Mouse (Mus musculus) G1E (cell line): ENCODE data around the gene Pank1. TPM values are rescaled to one million over a fixed set of nuclear protein-coding genes. Genes with fewer than 3 reads are reported as not detected.

Experiments
- ATAC-seq: 2 replicates; pipeline ENCODE4 v1.8.0; 2016; ENCODE audit warnings: mild to moderate bottlenecking; ENCODE audit not compliant: insufficient number of reproducible peaks, poor library complexity, low FRiP score, severe bottlenecking; ENCODE audit errors: extremely low read depth
- DNase-seq: peaks from one replicate; pipeline ENCODE4 v3.0.0; 2012; ENCODE audit warnings: low spot score
- H3K27me3 ChIP-seq: 2 replicates; pipeline ENCODE4 v1.6.1; 2012; ENCODE audit warnings: mild to moderate bottlenecking, low read length, inconsistent platforms; ENCODE audit not compliant: insufficient read depth
- H3K36me3 ChIP-seq: replicated peaks from 2 replicates; pipeline ENCODE3; 2012; ENCODE audit warnings: mild to moderate bottlenecking, inconsistent platforms
- H3K4me1 ChIP-seq: 2 replicates; pipeline ENCODE4 v1.6.1; 2012; ENCODE audit warnings: low read depth, low read length, inconsistent platforms, mixed read lengths; ENCODE audit not compliant: insufficient read depth
- H3K4me3 ChIP-seq: 2 replicates; pipeline ENCODE4 v1.5.1; 2012; ENCODE audit warnings: low read depth, mild to moderate bottlenecking, inconsistent platforms, low read length, moderate library complexity, mixed read lengths
- H3K9me3 ChIP-seq: replicated peaks from 2 replicates; pipeline ENCODE4 v1.6.1; 2012; ENCODE audit warnings: inconsistent platforms
- CTCF ChIP-seq: IDR thresholded peaks from 2 replicates; pipeline ENCODE4 v1.5.1; 2012; ENCODE audit warnings: low read depth, low read length, inconsistent platforms, mixed read lengths
- GATA1 ChIP-seq: IDR thresholded peaks from 2 replicates; pipeline ENCODE4 v1.6.1; 2012; ENCODE audit warnings: borderline replicate concordance, low read length, inconsistent platforms, mixed read lengths
- GATA2 ChIP-seq: IDR thresholded peaks from 2 replicates; pipeline ENCODE4 v1.6.1; 2012; ENCODE audit warnings: low read depth, low read length, inconsistent platforms, borderline replicate concordance
- POLR2AphosphoS5 ChIP-seq: IDR thresholded peaks from 2 replicates; pipeline ENCODE4 v1.6.1; 2012; ENCODE audit warnings: low read depth, low read length, inconsistent platforms; ENCODE audit not compliant: insufficient replicate concordance
- TAL1 ChIP-seq: conservative IDR thresholded peaks from 2 replicates; pipeline ENCODE4 v1.6.1; 2012; ENCODE audit warnings: low read depth, low read length, inconsistent platforms, mixed read lengths
- polyA plus RNA-seq: library from polyadenylated mRNA; stranded (reverse); fragments of >175 nt; gene quantifications from 2 replicates; pipeline ENCODE4 v1.2.3, GENCODE M21; 2012
- total RNA-seq, 2 experiments: library from RNA; stranded (forward) in 1 of 2; stranded (reverse) in 1 of 2; fragments of 200-1000 nt in 1 of 2; fragments of >200 nt in 1 of 2; fragmentation: Nextera tagmentation in 1 of 2; gene quantifications; 2 replicates each; pipeline ENCODE4 v1.2.3; 2014 to 2017

Gene Pank1
- total and polyA plus RNA-seq, 3 experiments, result 1.8 to 22.8 (median 19.9) TPM

DNA sequence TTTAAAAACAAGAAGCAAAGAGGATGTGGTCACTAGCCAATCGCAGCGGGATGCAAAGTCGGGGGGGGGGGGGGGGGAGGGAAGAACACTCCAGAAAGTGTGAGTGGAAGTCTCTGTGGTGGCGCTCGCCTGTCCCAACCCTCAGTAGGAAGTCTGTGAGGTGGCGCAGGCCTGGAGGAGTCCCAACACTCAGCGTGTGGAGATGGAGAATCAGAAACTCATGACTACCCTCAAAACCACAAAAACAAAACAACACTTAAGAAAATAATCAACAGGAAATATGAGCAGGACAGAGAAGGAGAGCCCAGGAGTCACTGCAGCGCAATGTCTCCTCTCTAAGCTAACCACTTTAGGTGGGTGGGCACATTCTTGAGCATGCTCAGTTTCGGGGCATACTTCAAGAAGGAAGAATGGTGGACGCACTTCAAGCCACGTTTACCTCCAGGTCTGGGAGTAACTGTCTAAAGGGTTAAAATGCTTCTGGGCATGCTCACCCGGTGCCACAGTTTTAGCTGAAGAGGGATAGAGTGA, 32.7 kb downstream of the Pank1 start:
- Histone ChIP-seq H3K27me3 (no peaks in the 10 kb centered on the region), H3K9me3 (no peaks in the 10 kb centered on the region), H3K4me3 (peak overlapping the region; percentile 52; the same call in 1 of the 2 replicates), H3K36me3 (peaks cover 2% of the 10 kb centered on the region), H3K4me1 (peaks cover 79% of the 10 kb centered on the region)
- peak; percentile 35 for DNase-seq
- no peak for TF ChIP-seq GATA1
- TF ChIP-seq TAL1, result no peak
- TF ChIP-seq CTCF, result no peak
- no peak for TF ChIP-seq GATA2
- TF ChIP-seq POLR2AphosphoS5, result no peak
- no peak for ATAC-seq

DNA sequence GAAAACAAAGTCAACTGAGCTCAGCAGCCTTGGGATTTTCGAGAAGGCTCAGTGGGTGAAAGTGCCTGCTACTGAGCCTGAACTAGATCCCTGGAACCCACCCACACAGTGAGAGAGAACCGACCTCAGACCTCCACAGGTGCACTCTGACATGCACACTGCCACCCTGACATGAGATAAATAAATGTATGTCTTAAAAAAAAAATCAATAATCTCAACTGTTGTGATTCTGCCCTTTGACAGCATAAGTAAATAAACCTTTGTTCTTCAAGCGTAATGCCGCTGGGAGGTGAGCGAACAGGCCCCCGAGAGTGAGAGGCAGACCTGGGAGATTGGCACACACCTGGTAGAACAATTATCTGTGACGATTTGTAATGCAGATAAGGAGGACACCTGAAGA, 33.2 kb downstream of the Pank1 start:
- Histone ChIP-seq H3K9me3 (no peaks in the 10 kb centered on the region), H3K36me3 (peaks cover 5% of the 10 kb centered on the region), H3K4me3 (peak overlapping the region; percentile 52; the same call in 1 of the 2 replicates), H3K4me1 (peaks cover 81% of the 10 kb centered on the region), H3K27me3 (no peaks in the 10 kb centered on the region)
- TF ChIP-seq GATA1, result no peak
- ATAC-seq, result no peak
- no peak for DNase-seq

GRCm38 (mm10) chr19:34845331-34845730, 33.9 kb downstream of the Pank1 start:
- TF ChIP-seq GATA2, result no peak
- TF ChIP-seq GATA1, result no peak
- TF ChIP-seq POLR2AphosphoS5, result no peak
- no peak for TF ChIP-seq CTCF
- no peak for TF ChIP-seq TAL1
- Histone ChIP-seq H3K36me3 (peaks cover 12% of the 10 kb centered on the region), H3K4me1 (peaks cover 85% of the 10 kb centered on the region), H3K9me3 (no peaks in the 10 kb centered on the region), H3K4me3 (no peak overlapping the region; the same call in 1 of the 2 replicates), H3K27me3 (no peaks in the 10 kb centered on the region)
- DNase-seq (no peak), ATAC-seq (no peak)

DNA sequence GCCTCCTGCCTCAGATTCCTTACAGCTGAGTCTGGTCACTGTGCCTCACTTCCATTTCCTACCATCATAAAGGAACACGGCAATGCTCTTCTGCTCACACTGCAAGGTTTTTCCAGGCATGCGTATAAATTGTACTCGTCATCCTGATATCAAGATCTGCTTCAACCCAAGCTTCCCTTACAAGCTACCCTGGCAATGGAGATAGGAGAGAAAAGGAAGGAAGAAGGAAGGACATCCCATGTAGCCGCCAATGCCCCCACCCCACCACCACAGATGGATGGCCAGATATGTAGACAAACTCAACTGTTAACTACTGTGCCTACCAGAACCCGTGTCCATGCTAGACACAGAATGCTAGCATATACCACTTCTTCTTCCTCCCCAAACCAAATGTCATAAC, 34.5 kb downstream of the Pank1 start:
- DNase-seq (peak; percentile 64), ATAC-seq (peak; percentile 83)
- Histone ChIP-seq H3K4me1 (peaks cover 80% of the 10 kb centered on the region), H3K9me3 (no peaks in the 10 kb centered on the region), H3K4me3 (peak overlapping the region; percentile 27; the same call in 1 of the 2 replicates), H3K27me3 (no peaks in the 10 kb centered on the region), H3K36me3 (peaks cover 14% of the 10 kb centered on the region)
- TF ChIP-seq POLR2AphosphoS5 (no peak), GATA1 (no peak), CTCF (no peak), GATA2 (no peak), TAL1 (peak; percentile 77)

DNA sequence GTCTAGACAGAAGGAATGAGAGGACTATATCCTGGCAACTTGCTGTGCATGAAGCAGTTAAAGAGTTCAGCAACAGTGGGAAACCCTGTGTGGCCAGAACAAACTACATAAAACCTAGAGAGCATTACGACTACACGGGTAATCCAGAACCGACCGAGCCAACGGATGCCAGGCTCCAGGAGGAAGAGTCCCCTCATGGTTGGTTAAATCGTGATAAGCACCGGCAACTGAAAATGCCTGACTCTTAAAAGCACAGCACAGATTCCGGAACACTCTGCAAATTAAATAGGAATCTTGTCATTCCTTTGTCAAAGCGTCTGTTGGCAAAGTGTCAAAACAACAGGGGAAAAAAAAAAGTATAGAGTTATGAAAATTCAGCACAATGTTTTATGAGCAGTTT, 35.2 kb downstream of the Pank1 start:
- Histone ChIP-seq H3K27me3 (no peaks in the 10 kb centered on the region), H3K4me1 (peaks cover 74% of the 10 kb centered on the region), H3K4me3 (no peak overlapping the region), H3K9me3 (no peaks in the 10 kb centered on the region), H3K36me3 (peaks cover 20% of the 10 kb centered on the region)
- TF ChIP-seq GATA1 (no peak), TAL1 (no peak), POLR2AphosphoS5 (no peak), CTCF (no peak), GATA2 (no peak)
- DNase-seq, result no peak
- no peak for ATAC-seq

- DNase-seq (no peak), ATAC-seq (no peak)
- no peaks in the 10 kb centered on the region for H3K27me3 ChIP-seq
- H3K36me3 ChIP-seq, result peaks cover 29% of the 10 kb centered on the region
- peaks cover 57% of the 10 kb centered on the region for H3K4me1 ChIP-seq
- H3K4me3 ChIP-seq, result no peak overlapping the region
- TF ChIP-seq TAL1 (no peak), GATA1 (no peak)
- no peaks in the 10 kb centered on the region for H3K9me3 ChIP-seq
Measured at GRCm38 (mm10) chr19:34841719-34842506, 37.3 kb downstream of the Pank1 start.
